Mouse (Mus musculus) limb, embryonic 14.5 days (tissue): ENCODE results near the gene Gpr19. TPM values are rescaled to one million over a fixed set of nuclear protein-coding genes. Genes with fewer than 3 reads are reported as not detected.

Experiments used
- ATAC-seq: fragments of 200-750 bp; cut with Nextera tagmentation; 2 replicates; pipeline ENCODE4 v1.8.0; 2017; ENCODE audit warnings: low read depth, moderate number of reproducible peaks, moderate TSS enrichment; ENCODE audit not compliant: low FRiP score
- DNase-seq: peaks from one replicate; pipeline ENCODE4 v3.0.0-alpha.2; 2015; ENCODE audit warnings: low spot score
- H3K27ac ChIP-seq: fragments of 300-500 bp; sonication (generic); replicated peaks from 2 replicates; pipeline ENCODE4 v1.5.1; 2014; ENCODE audit warnings: low read depth, mild to moderate bottlenecking, low read length, moderate library complexity, mixed read lengths
- H3K27me3 ChIP-seq: fragments of 300-500 bp; sonication (generic); 2 replicates; pipeline ENCODE4 v1.6.1; 2014; ENCODE audit warnings: low read length, mixed read lengths; ENCODE audit not compliant: control insufficient read depth, insufficient read depth
- H3K36me3 ChIP-seq: fragments of 300-500 bp; sonication (generic); 2 replicates; pipeline ENCODE4 v1.6.1; 2014; ENCODE audit warnings: mild to moderate bottlenecking, low read length, moderate library complexity, mixed read lengths; ENCODE audit not compliant: control insufficient read depth, insufficient read depth
- H3K4me1 ChIP-seq: fragments of 300-500 bp; sonication (generic); 2 replicates; pipeline ENCODE4 v1.6.1; 2014; ENCODE audit warnings: antibody characterized with exemption, low read length, mixed read lengths; ENCODE audit not compliant: control insufficient read depth, insufficient read depth
- H3K4me2 ChIP-seq: fragments of 300-500 bp; sonication (generic); replicated peaks from 2 replicates; pipeline ENCODE4 v1.6.1; 2014; ENCODE audit warnings: low read depth, mild to moderate bottlenecking, low read length, moderate library complexity; ENCODE audit not compliant: severe bottlenecking
- H3K4me3 ChIP-seq: fragments of 300-500 bp; sonication (generic); replicated peaks from 2 replicates; pipeline ENCODE4 v1.5.1; 2014; ENCODE audit warnings: low read length
- H3K9ac ChIP-seq: fragments of 300-500 bp; sonication (generic); 2 replicates; pipeline ENCODE4 v1.6.1; 2014; ENCODE audit warnings: mild to moderate bottlenecking, low read depth, low read length, moderate library complexity; ENCODE audit not compliant: severe bottlenecking
- H3K9me3 ChIP-seq: fragments of 300-500 bp; sonication (generic); 2 replicates; pipeline ENCODE4 v1.6.1; 2016; ENCODE audit warnings: low read length; ENCODE audit not compliant: control insufficient read depth
- POLR2A ChIP-seq: fragments of 200-500 bp; IDR thresholded peaks from 2 replicates; pipeline ENCODE4 v1.8.0; 2012; ENCODE audit warnings: inconsistent platforms, mild to moderate bottlenecking, moderate library complexity, borderline replicate concordance; ENCODE audit not compliant: insufficient read depth, insufficient read length; ENCODE audit errors: extremely low read depth
- WGBS: fragments of 180-500 bp; shearing (Covaris S2); extraction: QIAGEN DNeasy Blood & Tissue Kit; methylation state at CpG from one replicate; pipeline ENCODE4 v1.1.7; 2014; 5-methylcytosine and 5-hydroxymethylcytosine counted together
- polyA plus RNA-seq, 2 experiments: library from polyadenylated mRNA; depleted of rRNA in 1 of 2; stranded (reverse) in 1 of 2; unstranded in 1 of 2; fragments of >200 nt; fragmentation: Nextera tagmentation in 1 of 2; extraction: Ambion mirVana in 1 of 2; gene quantifications; 2 replicates each; pipeline versions ENCODE4 v1.2.1 to v1.2.3; 2012 to 2014

The Gpr19 gene
- polyA plus RNA-seq (2012; rRNA removed) (8.9 and 11.5 TPM in 2 replicates), polyA plus RNA-seq (2014; fragmentation: Nextera tagmentation; extraction: Ambion mirVana) (7.5 and 7.9 TPM in 2 replicates)

GRCm38 (mm10) chr6:134898095-134898965 is at the start of gene Gpr19:
Gene Gpr19, minus strand, starts transcription at chr6:134898578.
- peak within 1 kb of the TSS; percentile 78 for H3K9ac ChIP-seq
- H3K9me3 ChIP-seq: no peaks in the 10 kb centered on the region
- no peaks in the 10 kb centered on the region for H3K27me3 ChIP-seq
- no peaks in the 10 kb centered on the region for H3K36me3 ChIP-seq
- H3K4me1 ChIP-seq: peaks cover 6% of the 10 kb centered on the region
- TF ChIP-seq POLR2A: peak; percentile 98
- peak within 1 kb of the TSS; percentile 98 for H3K27ac ChIP-seq
- DNase-seq: peak; percentile 94
- peak within 1 kb of the TSS; percentile 49 for H3K4me2 ChIP-seq
- peak within 1 kb of the TSS; percentile 57 for H3K4me3 ChIP-seq
- ATAC-seq: peak; percentile 95
- under 1% methylated on average over 51 of the region's 51 CpGs for WGBS

GRCm38 (mm10) chr6:134947311-134948087 is 49.1 kb upstream of the Gpr19 start:
- H3K4me1 ChIP-seq: no peaks in the 10 kb centered on the region
- no peaks in the 10 kb centered on the region for H3K27me3 ChIP-seq
- 39% methylated on average over 13 of the region's 13 CpGs for WGBS
- peak; percentile 57 for DNase-seq
- no peak for TF ChIP-seq POLR2A
- no peak overlapping the region for H3K4me3 ChIP-seq
- no peaks in the 10 kb centered on the region for H3K9me3 ChIP-seq
- no peak overlapping the region for H3K4me2 ChIP-seq
- peaks cover 3% of the 10 kb centered on the region; the same call in 1 of the 2 replicates for H3K36me3 ChIP-seq
- H3K9ac ChIP-seq: no peak overlapping the region
- ATAC-seq: no peak
- H3K27ac ChIP-seq: no peak overlapping the region

GRCm38 (mm10) chr6:134946858-134947257 is 48.5 kb upstream of the Gpr19 start:
- ATAC-seq: no peak

GRCm38 (mm10) chr6:134946054-134946453 is 47.7 kb upstream of the Gpr19 start:
- Histone ChIP-seq H3K9ac (no peak overlapping the region; the same call in 1 of the 2 replicates), H3K4me1 (no peaks in the 10 kb centered on the region), H3K36me3 (peaks cover 7% of the 10 kb centered on the region; the same call in 1 of the 2 replicates), H3K4me3 (no peak overlapping the region), H3K27ac (no peak overlapping the region), H3K9me3 (no peaks in the 10 kb centered on the region), H3K4me2 (no peak overlapping the region), H3K27me3 (no peaks in the 10 kb centered on the region)
- 59% methylated on average over 6 of the region's 6 CpGs for WGBS
- DNase-seq: no peak
- ATAC-seq: no peak
- no peak for TF ChIP-seq POLR2A

More at GRCm38 (mm10) chr6:134946858-134947257, 48.5 kb upstream of the Gpr19 start:
- Histone ChIP-seq H3K27me3 (no peaks in the 10 kb centered on the region), H3K4me3 (no peak overlapping the region), H3K9me3 (no peaks in the 10 kb centered on the region), H3K36me3 (peaks cover 6% of the 10 kb centered on the region; the same call in 1 of the 2 replicates), H3K9ac (no peak overlapping the region), H3K4me1 (no peaks in the 10 kb centered on the region), H3K4me2 (no peak overlapping the region), H3K27ac (no peak overlapping the region)
- TF ChIP-seq POLR2A: no peak
- no peak for DNase-seq
- WGBS: 86% methylated on average over 9 of the region's 9 CpGs
